Mouse (Mus musculus): ENCODE results near the gene Vmn1r85. TPM values are rescaled to one million over a fixed set of nuclear protein-coding genes. Genes with fewer than 3 reads are reported as not detected.

Vmn1r85 gene
- polyA plus RNA-seq, 1 experiment from 2014 or later, result not detected

DNA sequence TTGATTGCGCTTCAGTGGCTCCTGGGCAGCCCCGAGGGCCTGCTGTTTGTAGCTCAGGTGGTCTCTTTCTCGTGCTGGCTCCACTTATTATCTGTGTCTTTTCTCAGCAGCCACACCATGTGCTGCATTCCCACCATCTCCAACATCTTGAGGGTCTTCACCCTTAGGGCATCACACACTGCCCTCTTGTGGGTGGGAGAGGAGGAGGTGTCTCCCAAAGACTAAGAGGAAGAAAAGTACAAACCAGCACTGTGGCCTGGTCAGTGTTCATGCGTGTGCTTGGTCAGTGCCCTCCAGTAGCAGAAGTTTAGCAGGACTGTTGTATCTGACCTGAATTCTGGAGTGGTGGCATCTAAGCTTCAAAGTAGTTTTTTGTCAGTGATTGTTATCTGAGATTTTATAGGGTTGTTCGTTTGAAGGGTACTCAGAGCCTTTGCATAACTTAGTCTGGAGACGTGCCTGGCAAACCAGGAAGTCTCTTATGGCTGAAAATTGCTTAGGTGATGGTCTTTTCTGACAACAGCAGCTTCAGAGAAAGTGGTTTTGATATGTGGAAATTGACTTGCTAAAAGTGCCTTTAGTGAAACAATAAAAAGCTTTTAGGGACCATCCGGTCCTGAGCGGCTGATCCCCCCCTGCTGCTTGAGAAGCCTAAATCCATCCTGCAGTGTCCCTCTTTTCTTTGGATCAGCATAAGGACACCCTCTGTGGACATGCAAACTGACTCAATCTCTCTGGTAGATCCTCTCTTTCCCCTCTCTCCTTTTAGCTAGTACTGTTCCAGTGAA is 37.9 kb downstream of the Vmn1r85 start:
- no peak overlapping the region for H3K4me3 ChIP-seq (ENCODE audit: low read depth, low read length)
- H3K27ac ChIP-seq (ENCODE audit: low read depth, low read length), result no peak overlapping the region
- peaks cover 3% of the 10 kb centered on the region; the same call in 1 of the 2 replicates for H3K4me1 ChIP-seq (ENCODE audit: control insufficient read depth, insufficient read depth, low read length)
- H3K9me3 ChIP-seq (replicated peaks; ENCODE audit: control insufficient read depth, low read length), result no peaks in the 10 kb centered on the region
- 65% methylated on average over 8 of the region's 8 CpGs for WGBS (ENCODE audit: insufficient replicate concordance)
- no peak for ATAC-seq (replicated peaks; ENCODE audit: insufficient number of reproducible peaks, low FRiP score, low TSS enrichment)
- no peaks in the 10 kb centered on the region for H3K27me3 ChIP-seq (ENCODE audit: control insufficient read depth, insufficient read depth, low read length)
- no peak overlapping the region for H3K9ac ChIP-seq (ENCODE audit: low read depth, low read length)
- H3K36me3 ChIP-seq (ENCODE audit: control insufficient read depth, insufficient read depth, low read length), result no peaks in the 10 kb centered on the region
- no peak overlapping the region for H3K4me2 ChIP-seq

DNA sequence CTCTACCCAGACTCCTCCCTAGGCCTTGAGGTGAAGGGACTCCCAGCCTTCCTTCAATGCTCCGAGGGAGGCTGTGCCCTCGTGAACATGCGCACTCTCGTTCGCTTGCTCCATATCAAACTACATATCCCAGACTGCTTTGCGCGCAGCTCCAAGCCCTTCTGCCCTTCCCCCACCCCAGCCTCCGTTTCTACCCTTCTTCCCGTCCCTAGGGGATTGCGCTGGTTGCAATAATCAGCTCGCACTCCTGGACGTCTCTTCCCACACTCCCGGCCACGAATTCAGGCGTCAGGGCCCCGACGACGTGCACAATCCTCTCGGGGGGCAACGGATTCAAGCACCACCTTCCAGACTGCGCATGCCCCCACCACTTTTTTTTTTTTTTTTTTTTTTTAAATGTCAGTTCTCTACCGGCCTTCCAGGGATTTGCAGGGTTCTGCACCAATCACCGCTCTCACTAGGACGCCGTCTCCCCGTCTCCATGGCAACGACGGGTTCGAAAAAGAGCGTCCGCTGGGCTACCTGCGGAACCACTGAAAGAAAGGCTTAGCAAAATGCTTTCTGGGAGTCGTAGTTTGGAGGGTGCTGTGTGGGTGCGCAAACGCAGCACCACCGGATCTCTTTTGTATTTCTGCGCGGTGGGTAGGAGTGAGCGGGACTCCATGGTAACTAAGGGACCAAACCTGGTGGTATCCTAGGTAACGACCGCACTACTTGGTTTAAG is 40.5 kb downstream of the Vmn1r85 start, which contains the start of gene Mzf1:
TSS of gene Mzf1 (minus strand) at position 478 of the 724 bp plus-strand sequence.
- H3K9me3 ChIP-seq (replicated peaks; ENCODE audit: control insufficient read depth, low read length), result no peaks in the 10 kb centered on the region
- no peaks in the 10 kb centered on the region for H3K36me3 ChIP-seq (ENCODE audit: control insufficient read depth, insufficient read depth, low read length)
- peak within 1 kb of the TSS; percentile 63 for H3K4me2 ChIP-seq
- peak within 1 kb of the TSS; percentile 76 for H3K9ac ChIP-seq (ENCODE audit: low read depth, low read length)
- no peaks in the 10 kb centered on the region for H3K27me3 ChIP-seq (ENCODE audit: control insufficient read depth, insufficient read depth, low read length)
- H3K4me3 ChIP-seq (ENCODE audit: low read depth, low read length), result peak within 1 kb of the TSS; percentile 56
- H3K4me1 ChIP-seq (ENCODE audit: control insufficient read depth, insufficient read depth, low read length), result peaks cover 3% of the 10 kb centered on the region; the same call in 1 of the 2 replicates
- H3K27ac ChIP-seq (ENCODE audit: low read depth, low read length), result peak within 1 kb of the TSS; percentile 62
- ATAC-seq (replicated peaks; ENCODE audit: insufficient number of reproducible peaks, low FRiP score, low TSS enrichment), result peak; percentile 92
- WGBS (ENCODE audit: insufficient replicate concordance), result under 1% methylated on average over 41 of the region's 41 CpGs

DNA sequence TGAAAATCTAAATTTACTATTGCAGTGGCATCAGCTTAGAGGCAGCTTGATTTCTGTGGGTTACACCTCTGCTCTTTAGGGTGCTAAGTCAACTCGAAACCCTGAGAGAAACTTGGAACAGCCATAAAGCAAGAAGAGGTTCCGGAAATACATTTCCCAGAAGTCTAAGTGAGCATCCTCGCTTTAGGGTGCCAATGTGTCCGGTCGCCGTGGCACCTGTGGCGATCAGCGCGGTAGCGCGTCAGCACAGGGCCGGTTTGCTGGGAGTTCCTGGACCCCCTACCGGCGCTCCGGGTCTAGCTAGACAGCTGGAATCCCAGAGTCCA is 41.0 kb downstream of the Vmn1r85 start:
- no peaks in the 10 kb centered on the region for H3K36me3 ChIP-seq (ENCODE audit: control insufficient read depth, insufficient read depth, low read length)
- peak overlapping the region; percentile 56 for H3K4me3 ChIP-seq (ENCODE audit: low read depth, low read length)
- H3K27me3 ChIP-seq (ENCODE audit: control insufficient read depth, insufficient read depth, low read length), result no peaks in the 10 kb centered on the region
- H3K4me2 ChIP-seq, result peak overlapping the region; percentile 63
- peaks cover 3% of the 10 kb centered on the region; the same call in 1 of the 2 replicates for H3K4me1 ChIP-seq (ENCODE audit: control insufficient read depth, insufficient read depth, low read length)
- H3K9ac ChIP-seq (ENCODE audit: low read depth, low read length), result peak overlapping the region; percentile 76
- ATAC-seq (replicated peaks; ENCODE audit: insufficient number of reproducible peaks, low FRiP score, low TSS enrichment), result no peak
- H3K9me3 ChIP-seq (replicated peaks; ENCODE audit: control insufficient read depth, low read length), result no peaks in the 10 kb centered on the region
- 2% methylated on average over 15 of the region's 15 CpGs for WGBS (ENCODE audit: insufficient replicate concordance)
- H3K27ac ChIP-seq (ENCODE audit: low read depth, low read length), result peak overlapping the region; percentile 62

DNA sequence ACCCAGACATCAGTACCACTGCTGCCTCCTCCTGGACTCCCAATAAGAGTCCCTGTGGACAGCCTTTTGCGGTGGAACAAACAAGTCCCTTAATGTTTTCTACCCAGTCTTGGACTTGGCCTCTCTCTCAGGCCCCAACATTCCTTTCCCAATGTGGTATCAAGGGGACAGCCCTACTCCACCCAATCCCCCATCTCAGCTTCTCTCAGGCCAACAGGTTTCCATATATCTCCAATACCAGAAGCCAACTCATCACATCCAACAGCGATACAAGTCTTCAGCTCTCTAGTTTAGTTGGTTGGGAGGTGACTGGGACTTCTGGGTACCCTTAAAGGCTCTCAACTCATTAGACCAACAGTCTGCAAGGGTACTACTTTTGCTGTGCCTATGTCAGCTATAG is 41.5 kb downstream of the Vmn1r85 start:
- no peak overlapping the region for H3K27ac ChIP-seq (ENCODE audit: low read depth, low read length)
- H3K4me1 ChIP-seq (ENCODE audit: control insufficient read depth, insufficient read depth, low read length), result peaks cover 3% of the 10 kb centered on the region; the same call in 1 of the 2 replicates
- H3K4me2 ChIP-seq, result peak overlapping the region; percentile 63
- H3K9ac ChIP-seq (ENCODE audit: low read depth, low read length), result no peak overlapping the region
- H3K27me3 ChIP-seq (ENCODE audit: control insufficient read depth, insufficient read depth, low read length), result no peaks in the 10 kb centered on the region
- no peak for ATAC-seq (replicated peaks; ENCODE audit: insufficient number of reproducible peaks, low FRiP score, low TSS enrichment)
- WGBS (ENCODE audit: insufficient replicate concordance), result 81% methylated on average over 2 of the region's 2 CpGs
- H3K4me3 ChIP-seq (ENCODE audit: low read depth, low read length), result peak overlapping the region; percentile 56
- H3K9me3 ChIP-seq (replicated peaks; ENCODE audit: control insufficient read depth, low read length), result no peaks in the 10 kb centered on the region
- no peaks in the 10 kb centered on the region for H3K36me3 ChIP-seq (ENCODE audit: control insufficient read depth, insufficient read depth, low read length)

DNA sequence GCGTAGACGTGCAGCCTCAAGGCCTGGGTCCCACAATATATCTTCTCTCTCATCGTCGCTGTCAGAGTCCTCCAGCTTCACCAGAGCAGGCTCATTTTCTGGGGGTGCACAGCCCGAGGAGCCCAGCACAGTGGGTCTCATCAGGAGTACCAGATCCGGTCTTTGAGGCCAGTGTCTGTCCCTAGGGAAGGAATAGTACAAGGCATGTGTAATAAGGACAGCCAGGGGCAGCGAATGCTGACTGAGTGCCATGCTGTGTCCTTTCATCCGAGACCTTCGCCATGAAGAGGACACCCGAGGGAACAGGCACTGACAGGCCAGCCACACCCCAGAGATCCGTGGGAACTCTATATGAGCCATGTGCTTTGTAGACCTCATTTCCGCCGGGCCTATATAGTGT is 42.0 kb downstream of the Vmn1r85 start:
- Histone ChIP-seq H3K4me1 (ENCODE audit: control insufficient read depth, insufficient read depth, low read length) (peaks cover 3% of the 10 kb centered on the region; the same call in 1 of the 2 replicates), H3K9me3 (replicated peaks; ENCODE audit: control insufficient read depth, low read length) (no peaks in the 10 kb centered on the region), H3K36me3 (ENCODE audit: control insufficient read depth, insufficient read depth, low read length) (no peaks in the 10 kb centered on the region), H3K9ac (ENCODE audit: low read depth, low read length) (no peak overlapping the region), H3K27ac (ENCODE audit: low read depth, low read length) (no peak overlapping the region), H3K4me2 (no peak overlapping the region), H3K4me3 (ENCODE audit: low read depth, low read length) (no peak overlapping the region), H3K27me3 (ENCODE audit: control insufficient read depth, insufficient read depth, low read length) (no peaks in the 10 kb centered on the region)
- no peak for ATAC-seq (replicated peaks; ENCODE audit: insufficient number of reproducible peaks, low FRiP score, low TSS enrichment)
- WGBS (ENCODE audit: insufficient replicate concordance), result 88% methylated on average over 13 of the region's 13 CpGs

DNA sequence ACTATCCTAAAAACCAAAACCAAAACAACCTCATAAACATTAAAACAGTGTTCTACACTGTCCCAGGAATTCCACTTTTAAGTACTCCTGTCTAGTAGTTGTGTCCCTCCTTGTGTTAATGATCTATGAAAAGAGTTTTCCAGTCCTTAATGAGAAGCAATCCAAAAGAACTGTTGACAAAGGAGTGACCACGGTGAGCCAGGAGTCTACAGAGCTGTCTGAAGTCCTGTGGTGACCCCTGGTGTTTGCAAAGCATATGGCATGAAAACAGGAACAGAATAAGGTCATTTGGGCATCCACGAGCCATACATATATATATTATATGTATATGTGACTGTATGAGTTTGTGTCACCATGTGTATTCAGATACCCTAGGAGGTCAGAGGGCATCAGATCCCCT is 48.9 kb downstream of the Vmn1r85 start:
- Histone ChIP-seq H3K4me3 (ENCODE audit: low read depth, low read length) (no peak overlapping the region), H3K9ac (ENCODE audit: low read depth, low read length) (no peak overlapping the region), H3K27ac (ENCODE audit: low read depth, low read length) (no peak overlapping the region), H3K27me3 (ENCODE audit: control insufficient read depth, insufficient read depth, low read length) (peaks cover 36% of the 10 kb centered on the region), H3K36me3 (ENCODE audit: control insufficient read depth, insufficient read depth, low read length) (no peaks in the 10 kb centered on the region), H3K4me1 (ENCODE audit: control insufficient read depth, insufficient read depth, low read length) (peaks cover 7% of the 10 kb centered on the region), H3K9me3 (replicated peaks; ENCODE audit: control insufficient read depth, low read length) (peaks cover 9% of the 10 kb centered on the region), H3K4me2 (no peak overlapping the region)
- ATAC-seq (replicated peaks; ENCODE audit: insufficient number of reproducible peaks, low FRiP score, low TSS enrichment), result peak; percentile 39; the same call in 1 of the 2 replicates
- WGBS (ENCODE audit: insufficient replicate concordance), result 9% methylated on average over 2 of the region's 2 CpGs

DNA sequence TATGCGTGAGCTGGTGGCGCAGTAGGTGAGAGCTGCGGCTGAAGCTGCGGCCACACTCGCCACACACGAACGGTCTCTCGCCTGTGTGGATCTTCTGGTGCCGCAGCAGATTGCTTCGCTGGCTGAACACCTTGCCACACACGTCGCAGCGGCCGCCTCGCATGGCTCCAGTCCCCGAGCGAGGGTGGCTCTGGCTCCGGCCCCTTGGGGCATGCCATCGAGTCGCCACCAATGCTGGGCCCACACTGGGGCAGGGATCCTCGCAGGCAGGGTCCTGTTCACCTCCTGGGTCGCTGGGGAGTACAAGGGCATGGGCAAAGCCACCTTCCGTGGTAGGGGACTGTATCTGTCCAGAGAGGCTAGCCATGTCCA is 50.7 kb downstream of the Vmn1r85 start:
- H3K9ac ChIP-seq (ENCODE audit: low read depth, low read length), result peak overlapping the region; percentile 68
- H3K9me3 ChIP-seq (replicated peaks; ENCODE audit: control insufficient read depth, low read length), result peaks cover 9% of the 10 kb centered on the region
- H3K27me3 ChIP-seq (ENCODE audit: control insufficient read depth, insufficient read depth, low read length), result peaks cover 36% of the 10 kb centered on the region
- ATAC-seq (replicated peaks; ENCODE audit: insufficient number of reproducible peaks, low FRiP score, low TSS enrichment), result 0 out of 2 replicates have a peak, but pooled peaks have one; percentile 2
- peaks cover 2% of the 10 kb centered on the region; the same call in 1 of the 2 replicates for H3K36me3 ChIP-seq (ENCODE audit: control insufficient read depth, insufficient read depth, low read length)
- H3K4me1 ChIP-seq (ENCODE audit: control insufficient read depth, insufficient read depth, low read length), result peaks cover 8% of the 10 kb centered on the region
- no peak overlapping the region for H3K27ac ChIP-seq (ENCODE audit: low read depth, low read length)
- peak overlapping the region; percentile 55 for H3K4me3 ChIP-seq (ENCODE audit: low read depth, low read length)
- WGBS (ENCODE audit: insufficient replicate concordance), result 4% methylated on average over 23 of the region's 23 CpGs
- peak overlapping the region; percentile 96 for H3K4me2 ChIP-seq

DNA sequence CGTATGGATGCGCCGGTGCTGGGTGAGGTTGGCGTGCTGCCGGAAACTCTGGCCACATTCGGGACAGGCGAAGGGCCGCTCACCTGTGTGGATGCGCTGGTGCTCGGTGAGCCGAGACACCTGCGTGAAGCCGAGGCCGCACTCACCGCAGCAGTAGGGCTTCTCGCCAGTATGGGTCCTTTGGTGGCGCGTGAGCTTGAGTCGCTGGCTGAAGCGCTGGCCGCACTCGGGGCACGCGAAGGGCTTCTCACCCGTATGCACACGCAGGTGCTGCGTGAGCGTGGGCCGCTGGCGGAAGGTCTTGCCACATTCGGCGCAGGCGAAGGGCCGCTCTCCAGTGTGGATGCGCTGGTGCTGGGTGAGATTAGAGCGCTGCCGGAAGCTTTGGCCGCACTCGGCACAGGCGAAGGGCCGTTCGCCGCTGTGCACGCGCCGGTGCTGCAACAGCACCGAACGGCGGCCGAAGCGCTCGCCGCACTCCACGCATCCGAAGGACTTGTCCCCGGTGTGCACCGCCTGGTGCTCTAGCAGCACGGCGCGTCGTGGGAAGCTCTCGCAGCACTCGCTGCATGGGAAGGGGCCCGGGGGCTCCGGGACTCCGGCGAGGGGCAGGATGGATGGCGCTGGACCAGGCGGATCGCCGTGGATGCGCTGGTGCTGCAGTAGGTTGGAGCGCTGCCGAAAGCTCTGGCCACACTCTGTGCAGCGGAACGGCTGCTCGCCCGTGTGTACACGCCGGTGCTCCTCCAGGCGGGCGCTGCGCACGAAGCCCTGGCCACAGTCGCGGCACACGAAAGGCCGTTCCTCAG is 51.3 kb downstream of the Vmn1r85 start:
- Histone ChIP-seq H3K9ac (ENCODE audit: low read depth, low read length) (peak overlapping the region; percentile 68), H3K4me2 (peak overlapping the region; percentile 96), H3K36me3 (ENCODE audit: control insufficient read depth, insufficient read depth, low read length) (peaks cover 2% of the 10 kb centered on the region; the same call in 1 of the 2 replicates), H3K27me3 (ENCODE audit: control insufficient read depth, insufficient read depth, low read length) (peaks cover 36% of the 10 kb centered on the region), H3K4me1 (ENCODE audit: control insufficient read depth, insufficient read depth, low read length) (peaks cover 14% of the 10 kb centered on the region), H3K27ac (ENCODE audit: low read depth, low read length) (no peak overlapping the region), H3K4me3 (ENCODE audit: low read depth, low read length) (peak overlapping the region; percentile 55), H3K9me3 (replicated peaks; ENCODE audit: control insufficient read depth, low read length) (peaks cover 9% of the 10 kb centered on the region)
- ATAC-seq (replicated peaks; ENCODE audit: insufficient number of reproducible peaks, low FRiP score, low TSS enrichment), result peak; percentile 24
- 4% methylated on average over 88 of the region's 88 CpGs for WGBS (ENCODE audit: insufficient replicate concordance)

Measured in heart, embryonic 11.5 days (tissue).